Mouse (Mus musculus) heart, adult 2 months (tissue): ENCODE results near the gene Irf9. TPM values are rescaled to one million over a fixed set of nuclear protein-coding genes. Genes with fewer than 3 reads are reported as not detected.
A peak's percentile ranks its signal among the peaks of the same experiment; 100 is the strongest.

Experiments
- DNase-seq, 2 experiments: peaks; one replicate each; pipeline ENCODE4 v3.0.0; 2021
- H3K27ac ChIP-seq: fragments of 200-600 bp; 2 replicates; pipeline ENCODE4 v1.8.1; 2022
- H3K27me3 ChIP-seq: fragments of 200-500 bp; 2 replicates; pipeline ENCODE4 v1.6.1; 2012; ENCODE audit warnings: mild to moderate bottlenecking, low read length, inconsistent platforms, mixed read lengths; ENCODE audit not compliant: control insufficient read depth, insufficient read depth
- H3K36me3 ChIP-seq: fragments of 200-500 bp; 2 replicates; pipeline ENCODE4 v1.6.1; 2012; ENCODE audit warnings: low read length, inconsistent platforms; ENCODE audit not compliant: control insufficient read depth, insufficient read depth
- H3K4me1 ChIP-seq: fragments of 200-500 bp; 2 replicates; pipeline ENCODE4 v1.6.1; 2011; ENCODE audit warnings: low read length; ENCODE audit not compliant: control insufficient read depth, insufficient read depth
- H3K4me3 ChIP-seq: fragments of 200-600 bp; 2 replicates; pipeline ENCODE4 v1.8.1; 2022
- H3K79me2 ChIP-seq: fragments of 200-500 bp; replicated peaks from 2 replicates; pipeline ENCODE4 v1.6.1; 2012; ENCODE audit warnings: mild to moderate bottlenecking, inconsistent platforms, low read length, moderate library complexity, mixed read lengths; ENCODE audit not compliant: control insufficient read depth, insufficient read depth
- H3K9ac ChIP-seq: fragments of 200-500 bp; 2 replicates; pipeline ENCODE4 v1.6.1; 2012; ENCODE audit warnings: low read depth, mild to moderate bottlenecking, control low read depth, inconsistent platforms, low read length, mixed read lengths
- CTCF ChIP-seq: fragments of 200-600 bp; IDR thresholded peaks from 2 replicates; pipeline ENCODE4 v1.8.1; 2022; ENCODE audit warnings: antibody characterized with exemption, mild to moderate bottlenecking, moderate library complexity
- EP300 ChIP-seq: fragments of 200-500 bp; IDR thresholded peaks from 2 replicates; pipeline ENCODE4 v1.6.1; 2011; ENCODE audit warnings: low read depth, low read length, control low read depth; ENCODE audit not compliant: insufficient read depth
- POLR2A ChIP-seq: fragments of 200-500 bp; IDR thresholded peaks from 2 replicates; pipeline ENCODE4 v1.6.1; 2011; ENCODE audit warnings: mild to moderate bottlenecking, low read depth, low read length, control low read depth; ENCODE audit not compliant: insufficient read depth
- WGBS: fragments of 180-500 bp; shearing (Covaris S2); methylation state at CpG from one replicate; pipeline ENCODE4 v1.1.7; 2018; 5-methylcytosine and 5-hydroxymethylcytosine counted together
- intact Hi-C: fragments of 180-260 bp; cut with DNase I; formaldehyde crosslinking; loops from one replicate; pipeline ENCODE4 v1.15.1; 2025
- polyA plus RNA-seq: library from polyadenylated mRNA; depleted of rRNA; stranded (reverse); fragments of >200 nt; gene quantifications from 2 replicates; pipeline ENCODE4 v1.2.3, GENCODE M21; 2012
- total RNA-seq, 2 experiments: library from RNA; stranded (reverse); gene quantifications; 2 replicates each; pipeline ENCODE4 v1.2.3; 2021

Irf9 gene
- total and polyA plus RNA-seq, 3 experiments, result 9.7 to 22.2 (median 9.8) TPM

DNA sequence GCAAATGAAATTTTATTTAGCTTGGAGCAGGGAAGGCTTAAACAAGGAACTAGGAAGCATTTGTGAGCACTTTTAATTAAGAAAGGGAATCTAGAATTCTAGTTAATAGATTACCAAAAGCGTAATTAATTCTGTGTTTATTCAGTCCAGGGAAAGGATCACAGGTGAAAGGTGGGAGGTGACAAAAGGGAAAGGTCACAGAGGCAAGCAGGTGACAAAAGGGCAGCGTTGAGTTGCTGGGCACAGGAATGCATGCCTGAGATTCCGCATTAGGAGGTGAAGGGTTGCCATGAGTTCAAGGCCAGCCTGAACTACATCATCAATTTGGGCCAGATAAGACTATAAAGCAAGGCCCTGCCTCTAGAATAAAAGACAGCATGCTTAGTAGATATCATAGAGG is 35.9 kb upstream of the Irf9 start:
- Histone ChIP-seq H3K9ac (no peak overlapping the region), H3K79me2 (no peaks in the 10 kb centered on the region), H3K27me3 (no peaks in the 10 kb centered on the region), H3K27ac (no peak overlapping the region), H3K4me1 (0 out of 2 replicates have a peak, but pooled peaks cover 1% of the 10 kb centered on the region), H3K36me3 (no peaks in the 10 kb centered on the region), H3K4me3 (no peak overlapping the region)
- TF ChIP-seq EP300 (no peak), CTCF (no peak), POLR2A (no peak)
- intact Hi-C loops, result no loop called here
- 87% methylated on average over 3 of the region's 3 CpGs for WGBS
- DNase-seq, result no peak

DNA sequence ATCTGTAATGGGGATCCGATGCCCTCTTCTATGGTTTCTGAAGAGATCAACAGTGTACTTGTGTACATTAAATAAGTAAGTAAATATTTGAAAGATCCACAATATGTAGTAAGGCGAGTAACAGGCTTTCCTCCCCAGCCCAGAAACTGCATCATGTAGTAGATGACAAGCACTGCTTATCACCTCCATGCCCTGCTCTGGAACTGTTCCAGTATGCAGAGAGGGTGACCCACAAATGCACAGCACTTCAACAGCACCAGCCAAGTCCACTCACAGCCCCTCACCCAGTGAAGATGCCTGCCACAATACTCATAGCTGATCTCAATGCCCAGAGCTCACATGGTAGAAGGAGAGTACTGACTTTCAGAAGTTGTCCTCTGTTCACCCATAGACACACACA is 32.8 kb upstream of the Irf9 start:
- WGBS, result 74% methylated on average over 2 of the region's 2 CpGs
- 0 out of 2 replicates have a peak, but pooled peaks cover 1% of the 10 kb centered on the region for H3K4me1 ChIP-seq
- intact Hi-C loops, result no loop called here
- no peak for TF ChIP-seq CTCF
- TF ChIP-seq EP300, result no peak
- no peak for TF ChIP-seq POLR2A
- H3K4me3 ChIP-seq, result no peak overlapping the region
- H3K36me3 ChIP-seq, result no peaks in the 10 kb centered on the region
- H3K27ac ChIP-seq, result no peak overlapping the region
- no peak overlapping the region for H3K9ac ChIP-seq
- DNase-seq, result no peak
- no peaks in the 10 kb centered on the region for H3K27me3 ChIP-seq
- H3K79me2 ChIP-seq, result no peaks in the 10 kb centered on the region

DNA sequence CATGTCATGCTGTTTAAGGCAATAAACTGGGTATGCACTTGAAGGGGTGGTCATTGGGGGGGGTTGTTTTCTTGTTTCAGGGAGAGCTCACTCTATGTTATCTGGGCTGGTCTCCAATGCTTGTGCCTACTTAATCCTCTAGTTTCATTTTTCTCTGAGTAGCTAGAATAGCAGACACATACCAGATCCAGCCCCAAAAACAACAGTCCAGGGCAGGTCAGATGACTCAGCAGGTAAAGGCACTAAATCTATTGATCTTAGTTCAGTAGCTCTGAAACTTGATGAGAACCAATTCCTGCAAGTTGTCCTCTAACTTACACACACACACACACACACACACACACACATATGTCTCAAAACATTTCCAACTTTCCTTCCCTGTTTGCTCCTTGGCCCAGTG is 31.6 kb upstream of the Irf9 start:
- Histone ChIP-seq H3K4me1 (0 out of 2 replicates have a peak, but pooled peaks cover 1% of the 10 kb centered on the region), H3K4me3 (no peak overlapping the region), H3K79me2 (no peaks in the 10 kb centered on the region), H3K9ac (no peak overlapping the region), H3K27me3 (no peaks in the 10 kb centered on the region), H3K36me3 (no peaks in the 10 kb centered on the region), H3K27ac (no peak overlapping the region)
- TF ChIP-seq CTCF (no peak), EP300 (no peak), POLR2A (no peak)
- DNase-seq, result no peak
- intact Hi-C loops, result no loop called here

DNA sequence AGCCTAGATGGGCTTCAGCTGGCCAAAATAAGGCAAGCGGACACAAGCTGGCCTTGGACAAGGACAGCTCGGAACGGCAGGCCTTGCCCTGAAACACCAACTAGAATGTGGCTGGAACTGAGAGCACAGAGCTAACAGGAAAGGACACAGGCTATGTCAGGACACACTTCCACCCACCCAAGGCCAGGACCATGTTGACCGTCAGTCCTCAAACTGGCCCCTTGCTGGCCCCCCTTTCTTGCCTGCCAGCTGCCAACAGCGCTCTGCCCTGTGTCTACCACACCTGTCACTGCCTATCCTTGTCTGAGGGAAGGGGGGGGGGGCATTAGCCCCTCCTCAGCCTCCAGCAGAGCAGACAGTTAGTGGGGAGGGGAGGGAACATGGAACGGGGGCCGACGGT is 28.1 kb upstream of the Irf9 start, which contains the start of gene Fitm1:
Gene Fitm1, plus strand, starts transcription at position 316 of the 400 bp plus-strand sequence.
- Histone ChIP-seq H3K36me3 (no peaks in the 10 kb centered on the region), H3K9ac (peak within 1 kb of the TSS; percentile 84), H3K27ac (peak within 1 kb of the TSS; percentile 92), H3K27me3 (no peaks in the 10 kb centered on the region), H3K79me2 (0 out of 2 replicates have a peak, but pooled peaks cover 4% of the 10 kb centered on the region), H3K4me1 (peaks cover 4% of the 10 kb centered on the region; the same call in 1 of the 2 replicates), H3K4me3 (peak within 1 kb of the TSS; percentile 30)
- peak; percentile 85 for TF ChIP-seq POLR2A
- no peak for TF ChIP-seq CTCF
- peak; percentile 90 for TF ChIP-seq EP300
- intact Hi-C loops, result no loop called here
- peak; percentile 60 to 78 for DNase-seq
- WGBS, result 40% methylated on average over 8 of the region's 8 CpGs

DNA sequence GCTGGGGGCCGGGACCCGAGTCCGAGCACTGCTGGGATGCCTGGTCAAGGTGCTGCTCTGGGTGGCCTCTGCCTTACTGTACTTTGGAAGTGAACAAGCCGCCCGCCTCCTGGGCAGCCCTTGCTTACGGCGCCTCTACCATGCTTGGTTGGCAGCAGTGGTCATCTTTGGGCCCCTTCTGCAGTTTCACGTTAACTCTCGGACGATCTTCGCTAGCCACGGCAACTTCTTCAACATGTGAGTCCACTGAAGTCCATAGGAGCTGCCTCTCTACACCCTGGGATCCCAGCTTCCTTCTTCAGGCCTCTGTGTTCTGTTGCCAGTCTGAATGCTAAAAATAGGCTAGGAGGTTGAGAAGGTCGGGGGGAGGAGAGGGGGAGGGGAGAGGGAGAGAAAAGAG is 27.7 kb upstream of the Irf9 start:
- peak overlapping the region; percentile 84 for H3K9ac ChIP-seq
- peak overlapping the region; percentile 30; the same call in 1 of the 2 replicates for H3K4me3 ChIP-seq
- H3K27ac ChIP-seq, result peak overlapping the region; percentile 92
- peaks cover 3% of the 10 kb centered on the region; the same call in 1 of the 2 replicates for H3K4me1 ChIP-seq
- no peaks in the 10 kb centered on the region for H3K36me3 ChIP-seq
- H3K79me2 ChIP-seq, result 0 out of 2 replicates have a peak, but pooled peaks cover 4% of the 10 kb centered on the region
- WGBS, result 39% methylated on average over 13 of the region's 13 CpGs
- H3K27me3 ChIP-seq, result no peaks in the 10 kb centered on the region
- TF ChIP-seq POLR2A (0 out of 2 replicates have a peak, but pooled peaks have one; percentile 39), CTCF (no peak), EP300 (no peak)
- intact Hi-C loops, result no loop called here
- peak in 1 of 2 experiments; percentile 57 for DNase-seq

DNA sequence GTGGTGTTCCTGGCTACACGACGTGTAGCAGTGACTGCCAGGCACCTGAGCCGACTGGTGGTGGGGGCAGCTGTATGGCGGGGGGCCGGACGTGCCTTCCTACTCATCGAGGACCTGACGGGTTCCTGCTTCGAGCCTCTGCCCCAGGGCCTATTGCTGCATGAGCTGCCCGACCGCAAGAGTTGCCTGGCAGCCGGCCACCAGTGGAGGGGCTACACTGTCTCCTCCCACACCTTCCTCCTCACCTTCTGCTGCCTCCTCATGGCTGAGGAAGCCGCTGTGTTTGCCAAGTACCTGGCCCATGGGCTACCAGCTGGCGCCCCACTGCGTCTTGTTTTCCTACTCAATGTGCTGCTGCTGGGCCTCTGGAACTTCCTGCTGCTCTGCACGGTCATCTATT is 27.0 kb upstream of the Irf9 start:
- peaks cover 3% of the 10 kb centered on the region; the same call in 1 of the 2 replicates for H3K4me1 ChIP-seq
- H3K9ac ChIP-seq, result peak overlapping the region; percentile 68
- intact Hi-C loops, result no loop called here
- TF ChIP-seq CTCF, result no peak
- no peak for TF ChIP-seq POLR2A
- no peak for TF ChIP-seq EP300
- DNase-seq, result peak in 1 of 2 experiments; percentile 45
- peak overlapping the region; percentile 25 for H3K4me3 ChIP-seq
- no peaks in the 10 kb centered on the region for H3K36me3 ChIP-seq
- WGBS, result 59% methylated on average over 16 of the region's 16 CpGs
- no peaks in the 10 kb centered on the region for H3K27me3 ChIP-seq
- H3K27ac ChIP-seq, result peak overlapping the region; percentile 92
- H3K79me2 ChIP-seq, result 0 out of 2 replicates have a peak, but pooled peaks cover 4% of the 10 kb centered on the region
